Mouse (Mus musculus) hindbrain, embryonic 14.5 days (tissue): ENCODE results near the gene Polg. TPM values are rescaled to one million over a fixed set of nuclear protein-coding genes. Genes with fewer than 3 reads are reported as not detected.
A peak's percentile ranks its signal among the peaks of the same experiment; 100 is the strongest.

Experiments used
- ATAC-seq: fragments of 200-750 bp; cut with Nextera tagmentation; 2 replicates; pipeline ENCODE4 v1.8.0; 2017; ENCODE audit warnings: moderate number of reproducible peaks, mild to moderate bottlenecking, moderate TSS enrichment, moderate library complexity; ENCODE audit not compliant: low FRiP score
- DNase-seq: peaks from one replicate; pipeline ENCODE4 v3.0.0-alpha.2; 2015; ENCODE audit warnings: low spot score
- H3K27ac ChIP-seq: fragments of 300-500 bp; sonication (generic); 2 replicates; pipeline ENCODE4 v1.5.1; 2014; ENCODE audit warnings: mild to moderate bottlenecking, moderate library complexity
- H3K27me3 ChIP-seq: fragments of 300-500 bp; sonication (generic); 2 replicates; pipeline ENCODE4 v1.6.1; 2014; ENCODE audit warnings: mild to moderate bottlenecking, low read length, mixed read lengths; ENCODE audit not compliant: control insufficient read depth, insufficient read depth
- H3K36me3 ChIP-seq: fragments of 300-500 bp; sonication (generic); replicated peaks from 2 replicates; pipeline ENCODE4 v1.6.1; 2014; ENCODE audit not compliant: control insufficient read depth, insufficient read depth
- H3K4me1 ChIP-seq: fragments of 300-500 bp; sonication (generic); replicated peaks from 2 replicates; pipeline ENCODE4 v1.6.1; 2014; ENCODE audit warnings: antibody characterized with exemption, low read length, mixed read lengths; ENCODE audit not compliant: control insufficient read depth, insufficient read depth
- H3K4me2 ChIP-seq: fragments of 300-500 bp; sonication (generic); replicated peaks from 2 replicates; pipeline ENCODE4 v1.6.1; 2014; ENCODE audit warnings: mild to moderate bottlenecking, moderate library complexity
- H3K4me3 ChIP-seq: fragments of 300-500 bp; sonication (generic); replicated peaks from 2 replicates; pipeline ENCODE4 v1.5.1; 2014; ENCODE audit warnings: mild to moderate bottlenecking, low read length
- H3K9ac ChIP-seq: fragments of 300-500 bp; sonication (generic); 2 replicates; pipeline ENCODE4 v1.6.1; 2014
- H3K9me3 ChIP-seq: fragments of 300-500 bp; sonication (generic); 2 replicates; pipeline ENCODE4 v1.6.1; 2016; ENCODE audit warnings: low read length; ENCODE audit not compliant: control insufficient read depth
- WGBS: fragments of 180-500 bp; shearing (Covaris S2); extraction: QIAGEN DNeasy Blood & Tissue Kit; methylation state at CpG from one replicate; pipeline ENCODE4 v1.1.7; 2014; 5-methylcytosine and 5-hydroxymethylcytosine counted together
- microRNA-seq: library from miRNA; unstranded; fragments of <30 nt; microRNA quantifications from one replicate; pipeline ENCODE4, GENCODE M21; 2016
- polyA plus RNA-seq: library from polyadenylated mRNA; unstranded; fragments of >200 nt; fragmentation: Nextera tagmentation; extraction: Ambion mirVana; gene quantifications from 2 replicates; pipeline ENCODE4 v1.2.1, GENCODE M21; 2014

The Polg gene
- polyA plus RNA-seq, 1 experiment from 2014 or later = 28.9 TPM

GRCm38 (mm10) chr7:79414449-79415375 lies 51.5 kb downstream of the Polg start:
- Histone ChIP-seq H3K27ac (no peak overlapping the region), H3K4me3 (no peak overlapping the region), H3K4me1 (no peaks in the 10 kb centered on the region), H3K27me3 (no peaks in the 10 kb centered on the region), H3K9me3 (no peaks in the 10 kb centered on the region), H3K4me2 (no peak overlapping the region), H3K9ac (no peak overlapping the region), H3K36me3 (no peaks in the 10 kb centered on the region)
- ATAC-seq (no peak), DNase-seq (no peak)
- 83% methylated on average over 18 of the region's 18 CpGs for WGBS

GRCm38 (mm10) chr7:79400296-79400695 lies 65.9 kb downstream of the Polg start:
- DNase-seq (no peak), ATAC-seq (no peak)
- H3K36me3 ChIP-seq = no peaks in the 10 kb centered on the region
- no peak overlapping the region for H3K4me2 ChIP-seq
- H3K9ac ChIP-seq = no peak overlapping the region
- 86% methylated on average over 3 of the region's 3 CpGs for WGBS
- no peak overlapping the region for H3K27ac ChIP-seq
- no peaks in the 10 kb centered on the region for H3K27me3 ChIP-seq
- H3K4me3 ChIP-seq = no peak overlapping the region
- no peaks in the 10 kb centered on the region for H3K4me1 ChIP-seq
- H3K9me3 ChIP-seq = no peaks in the 10 kb centered on the region

- Histone ChIP-seq H3K9ac (no peak overlapping the region), H3K36me3 (no peaks in the 10 kb centered on the region), H3K4me1 (no peaks in the 10 kb centered on the region), H3K27ac (no peak overlapping the region), H3K27me3 (no peaks in the 10 kb centered on the region), H3K4me2 (no peak overlapping the region), H3K9me3 (no peaks in the 10 kb centered on the region), H3K4me3 (no peak overlapping the region)
- ATAC-seq (no peak), DNase-seq (no peak)
- WGBS = 73% methylated on average over 12 of the region's 12 CpGs
Observed at GRCm38 (mm10) chr7:79398971-79399370, 67.2 kb downstream of the Polg start.

- Histone ChIP-seq H3K27me3 (no peaks in the 10 kb centered on the region), H3K27ac (no peak overlapping the region), H3K4me2 (no peak overlapping the region), H3K4me3 (no peak overlapping the region), H3K9me3 (no peaks in the 10 kb centered on the region), H3K4me1 (no peaks in the 10 kb centered on the region), H3K36me3 (no peaks in the 10 kb centered on the region), H3K9ac (no peak overlapping the region)
- WGBS = 91% methylated on average over 8 of the region's 8 CpGs
- ATAC-seq (no peak), DNase-seq (no peak)
Observed at GRCm38 (mm10) chr7:79398426-79398825, 67.7 kb downstream of the Polg start.

- H3K36me3 ChIP-seq = no peaks in the 10 kb centered on the region
- H3K9ac ChIP-seq = no peak overlapping the region
- H3K4me3 ChIP-seq = no peak overlapping the region
- no peaks in the 10 kb centered on the region for H3K27me3 ChIP-seq
- no peak for ATAC-seq
- 0 out of 2 replicates have a peak, but pooled peaks cover 1% of the 10 kb centered on the region for H3K4me1 ChIP-seq
- WGBS = 77% methylated on average over 10 of the region's 10 CpGs
- H3K4me2 ChIP-seq = no peak overlapping the region
- no peak for DNase-seq
- no peak overlapping the region for H3K27ac ChIP-seq
- no peaks in the 10 kb centered on the region for H3K9me3 ChIP-seq
Observed at GRCm38 (mm10) chr7:79397446-79397963, 68.7 kb downstream of the Polg start.

Small RNAs within 50 kb of the gene (microRNA-seq; reads per million reads assigned to microRNA genes)
- gene Mir9-3 = 545 reads per million, percentile 72 among the genes with 10 or more reads in this experiment

Other genes with a start within 250 kb of the Polg start
- gene Abhd2, start 193.2 kb downstream of the Polg start, polyA plus RNA-seq = 25.1 and 26.8 TPM in 2 replicates
- 25.8 and 26.7 TPM in 2 replicates for gene Rlbp1, start 79.3 kb downstream of the Polg start, polyA plus RNA-seq
- 2.3 and 2.5 TPM in 2 replicates for gene Fanci, start 74.4 kb downstream of the Polg start, polyA plus RNA-seq
- 3.7 and 5.0 TPM in 2 replicates for gene Rhcg, start 151.3 kb upstream of the Polg start, polyA plus RNA-seq
- gene Ticrr, start 193.8 kb upstream of the Polg start, polyA plus RNA-seq = 1.8 and 2.8 TPM in 2 replicates
- 1.8 and 2.0 TPM in 2 replicates for gene Kif7, start 249.4 kb upstream of the Polg start, polyA plus RNA-seq